Mouse (Mus musculus) CD8-positive naive resting alpha-beta T cell, adult 2 months (primary cell): Measurements from ENCODE around the gene Ccz1.

Experiments used
- DNase-seq, 2 experiments: peaks; one replicate each; pipeline ENCODE4 v3.0.0; 2022; ENCODE audit warnings: low read depth in 2 of 2, low spot score in 2 of 2

Ccz1 gene

DNA sequence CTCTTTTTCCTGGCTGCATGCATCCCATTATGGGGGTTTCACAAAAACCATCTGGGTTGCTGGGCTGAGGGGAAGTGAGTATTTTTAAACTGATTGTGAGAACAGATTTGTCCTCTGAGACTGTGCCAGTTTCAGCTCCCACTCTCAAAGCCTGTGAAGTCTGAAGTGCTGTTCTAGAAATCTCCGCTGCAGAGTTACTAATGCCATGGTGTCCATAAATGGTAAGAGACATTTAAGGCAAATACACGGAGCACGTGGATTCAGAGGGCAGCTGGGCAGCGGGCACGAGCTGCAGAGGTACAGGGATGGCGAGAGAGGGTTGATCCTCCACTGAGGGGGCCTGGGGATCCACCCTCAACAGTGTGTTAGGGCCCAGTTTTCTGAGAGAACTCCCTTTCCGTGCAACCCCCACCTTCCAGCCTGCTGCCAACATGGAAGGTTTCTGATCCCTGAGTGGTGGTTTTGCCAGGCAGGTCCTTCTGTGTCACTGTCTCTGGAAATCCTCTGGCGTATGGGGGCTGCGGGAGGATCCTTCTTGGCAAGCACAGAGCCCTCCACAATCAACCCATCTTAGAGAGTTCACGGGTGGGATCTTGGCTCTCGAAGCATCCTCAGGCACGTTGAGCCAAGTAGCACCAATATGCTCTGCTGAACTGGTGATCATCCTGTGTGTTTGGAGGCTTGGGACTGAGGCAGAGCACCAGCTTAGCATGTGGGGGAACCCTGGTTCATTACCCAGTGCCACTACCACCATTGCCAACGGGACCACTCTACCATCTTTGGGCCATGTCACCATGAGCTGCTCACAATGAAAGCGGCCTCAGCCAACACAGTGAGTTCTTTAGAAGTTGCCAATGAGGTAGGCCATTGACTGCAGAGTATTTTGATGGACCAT, 71.2 kb downstream of the Ccz1 start:
- DNase-seq = no peak

DNA sequence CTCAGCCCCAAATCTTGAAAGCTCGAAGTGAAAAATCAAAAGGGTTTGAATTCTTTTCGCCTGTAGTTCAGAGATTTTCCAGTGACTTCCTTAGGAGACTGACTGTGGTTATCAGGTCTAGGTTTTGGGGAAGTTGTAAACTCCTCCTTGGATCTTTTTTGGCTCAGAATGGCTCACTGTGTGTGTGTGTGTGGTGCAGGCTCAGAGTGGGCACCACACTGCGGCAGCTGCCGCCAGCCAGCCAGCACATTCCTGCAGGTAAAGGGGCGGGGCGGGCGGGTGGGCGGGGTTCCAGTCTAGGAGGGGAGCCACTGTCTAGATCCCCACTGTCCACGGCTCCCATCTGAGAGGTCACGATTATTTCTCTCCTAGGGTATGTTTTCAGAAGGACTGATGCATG, 73.1 kb downstream of the Ccz1 start:
- DNase-seq = no peak
